Mouse (Mus musculus) intestine, embryonic 15.5 days (tissue): ENCODE measurements around the gene Adap1. TPM values are rescaled to one million over a fixed set of nuclear protein-coding genes. Genes with fewer than 3 reads are reported as not detected.

Experiments
- ATAC-seq: fragments of 200-750 bp; cut with Nextera tagmentation; 2 replicates; pipeline ENCODE4 v1.8.0; 2017; ENCODE audit warnings: moderate TSS enrichment, moderate library complexity
- H3K27ac ChIP-seq: fragments of 300-500 bp; sonication (generic); 2 replicates; pipeline ENCODE4 v1.5.1; 2015; ENCODE audit warnings: mild to moderate bottlenecking, inconsistent platforms
- H3K27me3 ChIP-seq: fragments of 300-500 bp; sonication (generic); replicated peaks from 2 replicates; pipeline ENCODE4 v1.6.1; 2015; ENCODE audit warnings: inconsistent platforms
- H3K36me3 ChIP-seq: fragments of 300-500 bp; sonication (generic); 2 replicates; pipeline ENCODE4 v1.6.1; 2015; ENCODE audit warnings: inconsistent platforms
- H3K4me1 ChIP-seq: fragments of 300-500 bp; sonication (generic); replicated peaks from 2 replicates; pipeline ENCODE4 v1.6.1; 2015; ENCODE audit warnings: inconsistent platforms
- H3K4me2 ChIP-seq: fragments of 300-500 bp; sonication (generic); replicated peaks from 2 replicates; pipeline ENCODE4 v1.6.1; 2015; ENCODE audit warnings: mild to moderate bottlenecking, inconsistent platforms
- H3K4me3 ChIP-seq: fragments of 300-500 bp; sonication (generic); replicated peaks from 2 replicates; pipeline ENCODE4 v1.5.1; 2015; ENCODE audit warnings: inconsistent platforms
- H3K9ac ChIP-seq: fragments of 300-500 bp; sonication (generic); 2 replicates; pipeline ENCODE4 v1.6.1; 2015; ENCODE audit warnings: inconsistent platforms
- H3K9me3 ChIP-seq: fragments of 300-500 bp; sonication (generic); 2 replicates; pipeline ENCODE4 v1.6.1; 2016; ENCODE audit warnings: inconsistent platforms
- WGBS: fragments of 180-500 bp; shearing (Covaris S2); methylation state at CpG from one replicate; pipeline ENCODE4 v1.1.7; 2015; 5-methylcytosine and 5-hydroxymethylcytosine counted together
- polyA plus RNA-seq: library from polyadenylated mRNA; unstranded; fragments of >200 nt; fragmentation: Nextera tagmentation; extraction: Ambion mirVana; gene quantifications from 2 replicates; pipeline ENCODE4 v1.2.1, GENCODE M21; 2015

Adap1 gene
- polyA plus RNA-seq, 1 experiment from 2014 or later = 20.5 TPM

DNA sequence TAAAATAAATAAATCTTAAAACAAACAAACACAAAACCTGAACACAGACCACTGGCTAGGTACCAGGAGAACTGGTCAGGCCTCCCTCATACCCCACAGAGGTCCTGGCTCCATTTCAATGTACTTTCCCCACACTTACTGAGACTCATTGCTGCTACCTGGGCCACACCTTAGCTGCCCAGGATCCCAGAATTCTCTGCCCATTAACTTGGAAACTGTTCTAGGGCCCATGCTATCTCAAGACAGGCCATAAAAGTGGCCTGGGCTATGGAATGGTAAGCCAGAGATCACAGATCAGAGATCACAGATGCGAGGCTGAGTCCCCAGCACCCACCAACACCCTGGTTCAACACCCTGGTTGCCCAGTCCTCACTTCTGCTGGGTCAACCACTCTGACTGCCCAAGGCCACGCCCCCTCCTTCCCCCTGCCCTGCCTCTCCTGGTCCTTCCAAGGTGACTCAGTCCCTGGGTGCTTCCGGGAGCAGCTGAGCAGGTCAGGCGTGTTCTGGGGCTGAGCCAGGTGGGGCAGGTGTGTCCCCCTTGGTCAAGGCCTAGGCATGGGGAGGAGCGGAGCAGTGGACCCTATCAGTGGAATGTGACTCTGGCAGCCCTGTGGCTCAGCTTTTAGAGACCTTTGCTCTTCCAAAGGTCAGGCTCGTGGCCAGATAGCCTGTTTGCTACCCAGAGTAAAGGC lies 8.3 kb downstream of the Adap1 start:
- ATAC-seq = peak; percentile 94
- H3K9ac ChIP-seq = no peak overlapping the region
- H3K4me2 ChIP-seq = peak overlapping the region; percentile 19; the same call in 1 of the 2 replicates
- H3K36me3 ChIP-seq = no peaks in the 10 kb centered on the region
- H3K4me1 ChIP-seq = peaks cover 19% of the 10 kb centered on the region; the same call in 1 of the 2 replicates
- H3K9me3 ChIP-seq = no peaks in the 10 kb centered on the region
- 61% methylated on average over 6 of the region's 6 CpGs for WGBS
- no peak overlapping the region for H3K4me3 ChIP-seq
- H3K27ac ChIP-seq = peak overlapping the region; percentile 83
- no peaks in the 10 kb centered on the region for H3K27me3 ChIP-seq

DNA sequence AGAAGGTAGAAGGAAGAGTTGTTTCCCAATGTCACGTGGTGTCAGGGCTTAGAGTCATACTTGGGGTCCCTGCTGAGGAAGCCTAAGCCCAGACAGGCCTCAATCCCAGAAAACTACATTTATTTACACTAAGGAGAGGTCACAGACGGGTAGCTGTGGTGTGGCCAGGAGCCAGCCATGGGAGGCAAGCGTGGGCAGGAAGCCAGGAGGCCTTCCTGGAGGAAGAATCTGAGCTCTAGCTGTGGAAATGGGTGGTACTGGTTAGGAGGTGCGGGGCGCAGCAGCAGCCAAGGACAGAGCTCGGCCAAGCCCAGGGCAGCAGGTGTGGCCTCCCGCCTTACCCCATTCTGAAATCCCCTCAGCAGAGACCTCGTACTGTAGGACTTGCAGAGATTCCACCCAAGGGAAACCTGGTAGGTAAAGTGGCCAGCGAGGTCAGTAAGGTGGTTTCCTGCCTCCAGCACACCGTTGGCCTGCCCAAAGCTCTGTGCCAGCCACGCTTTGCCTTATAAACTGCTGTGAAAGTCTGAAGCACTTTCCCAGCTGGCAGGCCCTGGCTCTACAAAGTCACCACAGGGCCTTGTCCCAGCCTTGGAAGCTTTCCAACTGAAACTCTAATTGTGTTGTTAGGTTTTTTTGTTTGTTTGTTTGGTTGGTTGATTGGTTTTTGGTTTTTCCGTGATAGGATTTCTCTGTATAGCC lies 10.3 kb downstream of the Adap1 start:
- Histone ChIP-seq H3K9me3 (no peaks in the 10 kb centered on the region), H3K4me3 (no peak overlapping the region), H3K9ac (no peak overlapping the region), H3K27me3 (no peaks in the 10 kb centered on the region), H3K27ac (no peak overlapping the region), H3K4me1 (peaks cover 19% of the 10 kb centered on the region; the same call in 1 of the 2 replicates), H3K4me2 (no peak overlapping the region), H3K36me3 (no peaks in the 10 kb centered on the region)
- no peak for ATAC-seq
- 74% methylated on average over 12 of the region's 12 CpGs for WGBS

DNA sequence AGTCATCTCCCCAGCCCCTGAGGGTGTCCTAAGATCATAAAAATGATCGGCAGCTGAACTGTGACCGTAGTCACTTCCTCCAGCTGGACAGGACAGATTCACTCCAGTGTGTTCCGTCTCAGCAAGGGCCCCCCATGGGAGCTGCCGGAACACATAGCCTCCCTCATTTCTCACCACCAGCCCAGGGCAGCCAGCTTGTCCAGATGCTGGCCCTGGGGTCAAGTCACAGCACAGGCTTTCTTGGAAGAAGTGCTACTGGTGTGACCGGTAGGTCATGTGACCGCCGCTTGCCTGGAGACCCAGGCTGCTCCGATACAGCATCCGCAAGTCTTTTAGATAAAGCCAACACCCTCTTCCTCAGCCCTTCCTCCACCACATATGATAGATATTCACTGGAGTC lies 11.9 kb downstream of the Adap1 start:
- Histone ChIP-seq H3K27ac (no peak overlapping the region), H3K9me3 (no peaks in the 10 kb centered on the region), H3K36me3 (no peaks in the 10 kb centered on the region), H3K4me1 (peaks cover 19% of the 10 kb centered on the region; the same call in 1 of the 2 replicates), H3K27me3 (no peaks in the 10 kb centered on the region), H3K4me3 (no peak overlapping the region), H3K4me2 (no peak overlapping the region), H3K9ac (no peak overlapping the region)
- ATAC-seq = no peak
- 75% methylated on average over 9 of the region's 9 CpGs for WGBS

DNA sequence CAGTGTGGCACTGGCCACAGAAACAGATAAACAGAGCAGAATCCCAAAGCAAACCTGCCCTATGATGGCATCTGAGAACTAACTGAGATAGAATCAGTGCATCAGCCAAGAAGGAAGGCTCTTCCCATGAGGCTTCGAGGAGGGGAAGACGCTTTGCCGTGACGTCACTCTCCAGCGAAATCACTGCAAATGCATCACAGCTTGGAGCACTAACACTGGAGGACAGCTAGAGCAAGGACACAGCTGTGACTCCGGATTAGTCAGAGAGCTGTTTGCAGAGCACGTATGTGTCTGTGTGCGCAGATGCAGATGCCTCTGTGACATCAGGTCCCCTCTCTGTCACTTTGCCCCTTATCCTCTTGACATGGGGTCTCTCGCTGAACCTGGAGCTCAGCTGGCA lies 13.6 kb downstream of the Adap1 start:
- Histone ChIP-seq H3K9me3 (no peaks in the 10 kb centered on the region), H3K4me3 (no peak overlapping the region), H3K27me3 (no peaks in the 10 kb centered on the region), H3K4me1 (peaks cover 8% of the 10 kb centered on the region; the same call in 1 of the 2 replicates), H3K4me2 (no peak overlapping the region), H3K9ac (no peak overlapping the region), H3K27ac (no peak overlapping the region), H3K36me3 (no peaks in the 10 kb centered on the region)
- no peak for ATAC-seq
- WGBS = 85% methylated on average over 9 of the region's 9 CpGs

DNA sequence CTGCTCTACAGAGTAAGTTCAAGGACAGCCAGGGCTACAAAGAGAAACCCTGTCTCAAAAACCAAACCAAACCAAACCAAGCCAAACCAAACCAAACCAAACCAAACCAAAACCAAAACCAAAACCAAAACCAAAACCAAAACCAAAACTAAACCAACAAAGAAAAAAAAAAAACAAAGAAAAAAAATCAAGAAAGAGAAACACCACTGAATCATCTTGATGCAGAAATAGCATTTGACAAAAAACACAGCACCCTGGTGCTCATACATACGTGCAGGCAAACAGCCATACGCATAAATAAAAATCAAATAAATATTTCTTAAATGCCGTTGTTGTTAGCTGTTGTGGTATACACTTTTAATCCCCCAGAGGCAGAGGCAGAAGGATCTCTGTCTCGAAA lies 14.9 kb downstream of the Adap1 start:
- Histone ChIP-seq H3K4me1 (peaks cover 8% of the 10 kb centered on the region; the same call in 1 of the 2 replicates), H3K9ac (no peak overlapping the region), H3K27me3 (no peaks in the 10 kb centered on the region), H3K9me3 (no peaks in the 10 kb centered on the region), H3K27ac (no peak overlapping the region), H3K4me2 (no peak overlapping the region), H3K4me3 (no peak overlapping the region), H3K36me3 (no peaks in the 10 kb centered on the region)
- ATAC-seq = no peak
- 83% methylated on average over 4 of the region's 4 CpGs for WGBS

DNA sequence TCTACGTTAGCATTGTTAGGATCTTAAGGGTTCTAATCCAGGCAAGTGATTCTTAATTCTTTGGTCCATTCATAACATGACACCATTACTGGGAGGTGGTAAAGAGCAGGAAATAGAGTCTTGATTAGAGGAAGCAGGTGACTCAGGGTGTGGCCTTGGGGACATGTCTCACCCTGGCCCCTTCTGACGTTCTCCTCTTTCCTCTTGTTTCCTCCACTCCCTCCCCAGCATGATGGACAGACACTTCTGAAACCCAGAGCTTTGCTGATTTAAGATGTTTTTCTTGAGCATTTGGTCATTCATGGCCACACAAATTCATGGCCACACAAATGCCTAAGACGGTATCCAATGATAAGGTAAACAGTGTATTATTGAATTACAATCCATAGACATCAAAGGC lies 15.5 kb downstream of the Adap1 start:
- WGBS = 55% methylated on average over 3 of the region's 3 CpGs
- H3K36me3 ChIP-seq = no peaks in the 10 kb centered on the region
- H3K4me3 ChIP-seq = no peak overlapping the region
- no peak for ATAC-seq
- H3K4me1 ChIP-seq = peaks cover 4% of the 10 kb centered on the region; the same call in 1 of the 2 replicates
- no peak overlapping the region for H3K4me2 ChIP-seq
- no peak overlapping the region for H3K9ac ChIP-seq
- no peak overlapping the region for H3K27ac ChIP-seq
- no peaks in the 10 kb centered on the region for H3K9me3 ChIP-seq
- H3K27me3 ChIP-seq = no peaks in the 10 kb centered on the region

DNA sequence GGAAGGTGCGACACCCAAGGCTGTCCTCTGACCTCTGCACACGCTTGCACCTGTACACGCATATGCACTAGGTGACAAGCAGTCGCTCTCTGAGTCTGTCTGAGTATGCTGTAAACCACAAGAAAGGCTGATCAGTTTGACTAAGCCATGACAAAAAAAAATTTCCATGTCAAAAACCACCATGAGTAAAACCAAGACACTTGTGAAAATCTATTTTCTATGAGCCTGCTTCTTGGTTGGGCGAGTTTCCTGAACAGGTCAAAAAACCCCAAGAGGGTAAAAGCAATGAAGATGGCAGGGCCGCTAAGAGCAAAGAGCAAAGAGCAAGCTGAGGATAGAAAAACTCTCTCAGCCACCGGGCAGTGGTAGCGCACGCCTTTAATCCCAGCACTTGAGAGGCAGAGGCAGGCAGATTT lies 21.8 kb downstream of the Adap1 start:
- no peak for ATAC-seq
- Histone ChIP-seq H3K4me3 (no peak overlapping the region), H3K4me2 (no peak overlapping the region), H3K9me3 (no peaks in the 10 kb centered on the region), H3K9ac (no peak overlapping the region), H3K36me3 (no peaks in the 10 kb centered on the region), H3K4me1 (peaks cover 19% of the 10 kb centered on the region), H3K27ac (no peak overlapping the region), H3K27me3 (no peaks in the 10 kb centered on the region)
- WGBS = 91% methylated on average over 9 of the region's 9 CpGs

DNA sequence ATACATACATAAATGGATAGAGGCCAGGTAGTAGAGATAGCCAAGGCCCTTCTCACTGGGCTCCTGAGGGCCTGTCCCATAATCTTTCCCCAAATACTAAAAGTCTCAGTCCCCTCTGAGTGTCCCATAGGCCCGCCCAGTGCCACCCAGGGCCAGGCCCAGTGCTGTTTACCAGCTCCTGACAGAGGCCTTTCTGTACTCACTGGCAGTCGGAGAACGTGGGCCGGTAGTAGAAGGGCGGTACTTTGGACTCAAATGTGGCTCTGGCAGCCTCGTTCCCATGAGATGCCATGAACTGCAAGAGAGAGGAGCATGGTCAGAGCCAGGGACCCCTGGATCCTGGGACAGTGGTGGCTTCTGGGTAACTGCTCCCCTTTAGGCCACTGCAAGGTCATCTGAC lies 23.3 kb downstream of the Adap1 start:
- no peak overlapping the region for H3K9ac ChIP-seq
- no peak overlapping the region for H3K4me2 ChIP-seq
- H3K9me3 ChIP-seq = no peaks in the 10 kb centered on the region
- peaks cover 22% of the 10 kb centered on the region for H3K4me1 ChIP-seq
- no peak overlapping the region for H3K27ac ChIP-seq
- H3K36me3 ChIP-seq = no peaks in the 10 kb centered on the region
- 86% methylated on average over 6 of the region's 6 CpGs for WGBS
- H3K4me3 ChIP-seq = no peak overlapping the region
- no peaks in the 10 kb centered on the region for H3K27me3 ChIP-seq
- no peak for ATAC-seq

DNA sequence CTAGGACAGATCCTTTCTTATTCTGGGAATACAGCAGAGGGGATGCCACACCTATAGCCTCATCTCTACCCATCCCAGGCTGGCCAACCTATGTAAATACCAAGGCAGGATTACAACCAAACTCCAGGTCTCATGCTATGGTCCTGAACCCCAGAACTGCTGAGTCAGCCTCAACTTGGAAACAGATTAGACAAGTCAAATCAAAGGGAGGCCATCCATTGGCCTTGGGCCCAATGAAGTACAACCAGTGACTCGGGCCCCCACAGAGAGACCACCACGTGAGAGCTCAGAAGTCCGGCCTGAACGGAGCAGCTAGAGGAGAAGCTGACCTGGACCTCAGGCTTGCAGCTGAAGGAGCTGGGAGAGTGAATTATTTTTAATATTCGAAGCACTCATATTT lies 27.7 kb downstream of the Adap1 start:
- H3K27ac ChIP-seq = 0 out of 2 replicates have a peak overlapping the region, but pooled peaks have one; percentile 27

DNA sequence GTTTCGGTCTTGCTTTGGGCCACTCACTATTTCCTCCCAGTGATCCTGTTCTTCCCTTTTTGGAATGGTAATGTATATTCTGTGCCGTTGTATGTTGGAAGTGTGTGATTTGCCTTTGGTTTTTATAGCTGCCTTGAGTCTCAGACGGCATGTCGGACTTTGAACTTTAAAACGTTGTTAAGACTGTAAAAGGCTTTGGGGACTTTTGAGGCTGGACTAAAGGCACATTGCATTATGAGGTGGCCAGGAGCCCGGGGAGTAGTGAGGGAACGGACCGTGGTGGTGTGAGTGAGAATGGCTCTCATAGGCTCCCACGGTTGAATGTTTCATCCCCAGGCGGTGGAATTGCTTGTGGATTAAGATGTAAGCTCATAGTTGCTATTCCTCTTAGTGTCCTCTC lies 28.3 kb downstream of the Adap1 start:
- WGBS = 74% methylated on average over 10 of the region's 10 CpGs
- Histone ChIP-seq H3K4me2 (no peak overlapping the region), H3K4me3 (no peak overlapping the region), H3K27me3 (no peaks in the 10 kb centered on the region), H3K36me3 (no peaks in the 10 kb centered on the region), H3K9ac (no peak overlapping the region), H3K4me1 (peaks cover 22% of the 10 kb centered on the region), H3K9me3 (no peaks in the 10 kb centered on the region), H3K27ac (0 out of 2 replicates have a peak overlapping the region, but pooled peaks have one; percentile 27)
- peak; percentile 67 for ATAC-seq

More for the DNA sequence above, 27.7 kb downstream of the Adap1 start:
- WGBS = 90% methylated on average over 5 of the region's 5 CpGs
- no peak overlapping the region for H3K4me3 ChIP-seq
- peaks cover 22% of the 10 kb centered on the region for H3K4me1 ChIP-seq
- no peak overlapping the region for H3K4me2 ChIP-seq
- ATAC-seq = no peak
- H3K9ac ChIP-seq = no peak overlapping the region
- no peaks in the 10 kb centered on the region for H3K27me3 ChIP-seq
- no peaks in the 10 kb centered on the region for H3K9me3 ChIP-seq
- no peaks in the 10 kb centered on the region for H3K36me3 ChIP-seq

DNA sequence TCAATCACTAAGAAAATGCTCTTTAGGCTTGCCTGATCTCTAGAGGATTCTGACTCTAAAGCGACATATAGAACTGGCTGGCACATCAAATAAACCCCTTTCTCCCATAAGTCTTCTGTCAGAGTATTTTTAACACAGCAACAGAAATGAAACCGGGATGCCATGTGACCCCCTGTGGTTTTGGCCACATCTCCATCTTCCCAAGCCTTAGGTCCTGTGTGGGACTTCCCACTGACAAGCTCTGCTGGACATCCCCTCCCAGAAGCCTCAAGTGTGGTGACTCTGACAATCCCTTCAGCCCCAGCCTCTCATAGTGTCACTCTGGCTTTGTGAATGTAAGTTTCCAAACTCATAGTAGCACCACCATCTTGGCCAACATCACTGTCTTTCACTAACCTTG lies 31.3 kb downstream of the Adap1 start:
- ATAC-seq = no peak
- no peaks in the 10 kb centered on the region for H3K36me3 ChIP-seq
- no peak overlapping the region for H3K27ac ChIP-seq
- H3K4me2 ChIP-seq = no peak overlapping the region
- no peak overlapping the region for H3K4me3 ChIP-seq
- no peaks in the 10 kb centered on the region for H3K27me3 ChIP-seq
- 78% methylated on average over 2 of the region's 2 CpGs for WGBS
- peaks cover 5% of the 10 kb centered on the region; the same call in 1 of the 2 replicates for H3K4me1 ChIP-seq
- H3K9me3 ChIP-seq = no peaks in the 10 kb centered on the region
- H3K9ac ChIP-seq = no peak overlapping the region

DNA sequence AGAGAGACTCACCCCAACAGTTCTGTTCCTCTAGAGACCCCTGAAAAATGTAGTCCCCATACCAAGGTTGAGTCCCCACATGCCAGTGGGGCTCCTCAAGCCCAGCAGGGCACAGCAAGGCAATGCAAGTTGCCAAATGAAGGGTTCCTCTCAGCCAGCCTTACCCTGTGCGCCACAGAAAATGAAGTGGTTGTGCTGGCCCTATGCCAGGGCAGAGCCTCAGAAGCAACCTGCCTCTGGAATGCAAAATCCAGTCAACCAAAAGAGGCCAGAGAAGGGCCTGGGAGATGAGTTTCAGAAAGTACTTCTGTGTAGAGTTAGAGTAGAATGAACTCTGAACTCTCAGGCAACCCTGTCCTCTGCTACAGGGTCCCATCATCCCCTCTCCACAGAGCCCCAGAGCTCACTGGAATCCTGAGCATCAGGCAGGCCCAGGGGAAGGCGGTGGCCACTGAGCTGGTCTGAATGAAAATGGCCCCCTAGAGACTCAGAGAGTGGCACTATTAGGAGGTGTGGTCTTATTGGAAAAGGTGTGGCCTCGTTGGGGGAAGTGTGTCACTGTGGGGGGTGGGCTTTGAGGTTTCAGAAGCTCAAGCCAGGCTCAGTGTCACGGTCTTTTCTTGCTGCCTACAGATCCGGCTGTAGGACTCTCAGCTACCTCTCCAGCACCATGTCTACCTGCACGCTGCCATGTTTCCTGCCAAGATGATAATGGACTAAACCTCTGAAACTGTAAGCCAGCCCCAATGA lies 33.4 kb downstream of the Adap1 start:
- Histone ChIP-seq H3K27ac (no peak overlapping the region), H3K36me3 (no peaks in the 10 kb centered on the region), H3K4me1 (peaks cover 3% of the 10 kb centered on the region), H3K9ac (no peak overlapping the region), H3K4me2 (no peak overlapping the region), H3K9me3 (no peaks in the 10 kb centered on the region), H3K27me3 (no peaks in the 10 kb centered on the region), H3K4me3 (no peak overlapping the region)
- WGBS = 71% methylated on average over 6 of the region's 6 CpGs
- no peak for ATAC-seq
